Mouse (Mus musculus): Measurements from ENCODE around the gene Acot6. TPM values are rescaled to one million over a fixed set of nuclear protein-coding genes. Genes with fewer than 3 reads are reported as not detected.

The Acot6 gene
- polyA plus RNA-seq, 1 experiment = 5.2 TPM

DNA sequence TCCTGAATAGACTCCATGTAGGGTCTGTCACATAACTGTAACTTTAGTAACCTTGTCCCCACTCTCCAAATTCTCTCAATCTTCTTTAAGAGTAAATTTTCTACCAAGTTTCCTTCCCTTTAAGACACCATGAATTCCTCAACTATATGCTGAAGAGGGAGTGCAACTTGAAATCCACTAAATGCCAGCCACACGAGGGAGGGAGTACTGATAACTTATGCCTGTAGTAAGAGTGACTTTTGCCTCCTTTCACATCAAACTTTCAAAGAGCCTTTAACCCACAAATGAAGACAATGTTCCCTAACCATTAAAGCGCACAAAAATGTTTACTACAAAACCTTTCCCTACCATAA lies 1.0 kb downstream of the Acot6 start:
- DNase-seq (ENCODE audit: low spot score) = no peak

DNA sequence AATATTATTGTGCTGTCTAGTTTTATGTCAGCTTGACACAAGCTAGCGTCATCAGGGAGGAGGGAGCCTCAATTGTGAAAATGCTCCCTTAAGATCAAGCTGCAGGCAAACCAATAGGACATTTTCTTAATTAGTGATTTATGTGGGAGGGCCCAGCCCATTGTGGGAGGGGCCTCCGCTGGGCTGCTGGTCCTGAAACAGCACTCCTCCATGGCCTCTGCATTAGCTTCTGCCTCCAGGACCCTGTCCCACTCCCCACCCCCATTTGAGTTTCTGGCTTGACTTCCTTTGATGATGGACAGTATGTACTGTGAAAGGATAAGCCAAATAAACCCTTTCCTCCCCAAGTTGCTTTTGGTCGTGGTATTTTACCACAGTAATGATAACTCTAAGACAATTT lies 6.6 kb downstream of the Acot6 start:
- no peak for DNase-seq (ENCODE audit: low spot score)

DNA sequence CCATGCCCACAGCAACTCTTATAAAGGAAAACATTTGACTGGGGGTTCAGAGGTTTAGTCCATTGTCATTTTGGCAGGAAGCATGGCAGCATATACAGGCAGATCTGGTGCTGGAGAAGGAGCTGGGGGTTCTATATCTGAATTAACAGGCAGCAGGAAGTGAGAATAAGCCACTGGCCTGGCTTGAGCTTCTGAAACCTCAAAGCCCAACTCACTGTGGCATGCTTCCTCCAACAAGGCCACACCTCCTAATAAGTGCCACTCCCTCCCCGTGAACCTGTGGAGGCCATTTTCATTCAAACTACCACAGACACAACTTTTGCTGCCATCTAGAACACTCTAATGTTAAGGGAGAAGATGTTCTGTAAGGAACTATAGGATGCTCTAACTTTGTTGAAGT lies 7.2 kb downstream of the Acot6 start:
- DNase-seq (ENCODE audit: low spot score) = no peak

DNA sequence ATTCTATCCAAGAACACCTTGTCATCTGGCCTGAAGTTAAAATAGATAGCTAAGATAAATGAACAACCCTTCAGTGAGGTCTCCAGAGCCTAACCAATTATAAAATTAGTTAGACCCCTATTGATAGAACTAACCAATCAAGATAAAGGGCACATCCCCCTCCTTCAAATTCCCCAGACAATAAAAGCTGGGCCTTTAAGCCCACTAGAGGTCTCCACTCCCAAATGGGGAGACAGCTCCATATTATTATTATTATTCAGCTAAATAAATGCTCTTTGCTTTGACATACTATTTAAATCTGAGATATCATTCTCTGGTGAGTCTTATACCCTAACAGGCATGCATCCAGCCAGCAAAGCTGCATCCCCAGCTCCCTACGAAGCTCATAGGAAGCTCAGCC lies 9.5 kb downstream of the Acot6 start:
- no peak for DNase-seq (ENCODE audit: low spot score)

DNA sequence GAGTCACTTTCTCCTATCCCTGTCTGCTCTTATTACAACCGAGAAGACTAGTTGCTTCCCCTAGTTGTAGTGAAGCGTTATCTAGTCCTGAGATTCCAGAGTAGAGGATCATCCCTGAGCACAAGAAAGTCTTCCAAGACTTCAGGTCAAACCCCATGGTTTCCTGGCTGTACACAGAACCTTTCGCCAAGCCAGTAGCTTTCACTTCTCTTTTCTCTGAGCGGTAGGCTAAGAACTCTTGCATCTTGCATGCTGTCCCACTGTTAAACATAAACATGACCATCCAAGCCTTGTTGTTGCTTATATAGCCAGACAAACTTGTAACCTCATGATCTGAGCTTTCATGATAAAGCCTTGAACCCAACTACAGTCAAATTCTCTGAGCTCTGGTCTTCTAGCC lies 10.4 kb downstream of the Acot6 start:
- no peak for DNase-seq (ENCODE audit: low spot score)

DNA sequence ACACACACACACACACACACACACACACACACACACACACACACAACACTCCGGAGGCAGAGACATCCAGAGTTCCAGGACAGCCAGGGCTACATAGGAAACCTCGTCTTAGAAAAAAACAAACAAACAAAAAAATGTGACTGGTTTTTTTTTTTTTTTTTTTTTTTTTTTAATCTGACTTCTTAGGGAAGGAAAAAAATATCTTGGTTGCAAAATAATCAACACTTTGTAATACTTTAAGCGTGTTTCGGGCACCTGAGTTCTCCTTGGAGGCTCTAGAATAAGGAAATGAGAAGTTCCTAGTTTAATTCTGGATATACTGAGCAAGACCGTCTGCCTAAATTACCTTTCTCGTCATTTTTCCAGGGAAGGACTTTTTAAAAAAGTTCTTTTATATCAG lies 13.2 kb downstream of the Acot6 start:
- no peak for DNase-seq (ENCODE audit: low spot score)

DNA sequence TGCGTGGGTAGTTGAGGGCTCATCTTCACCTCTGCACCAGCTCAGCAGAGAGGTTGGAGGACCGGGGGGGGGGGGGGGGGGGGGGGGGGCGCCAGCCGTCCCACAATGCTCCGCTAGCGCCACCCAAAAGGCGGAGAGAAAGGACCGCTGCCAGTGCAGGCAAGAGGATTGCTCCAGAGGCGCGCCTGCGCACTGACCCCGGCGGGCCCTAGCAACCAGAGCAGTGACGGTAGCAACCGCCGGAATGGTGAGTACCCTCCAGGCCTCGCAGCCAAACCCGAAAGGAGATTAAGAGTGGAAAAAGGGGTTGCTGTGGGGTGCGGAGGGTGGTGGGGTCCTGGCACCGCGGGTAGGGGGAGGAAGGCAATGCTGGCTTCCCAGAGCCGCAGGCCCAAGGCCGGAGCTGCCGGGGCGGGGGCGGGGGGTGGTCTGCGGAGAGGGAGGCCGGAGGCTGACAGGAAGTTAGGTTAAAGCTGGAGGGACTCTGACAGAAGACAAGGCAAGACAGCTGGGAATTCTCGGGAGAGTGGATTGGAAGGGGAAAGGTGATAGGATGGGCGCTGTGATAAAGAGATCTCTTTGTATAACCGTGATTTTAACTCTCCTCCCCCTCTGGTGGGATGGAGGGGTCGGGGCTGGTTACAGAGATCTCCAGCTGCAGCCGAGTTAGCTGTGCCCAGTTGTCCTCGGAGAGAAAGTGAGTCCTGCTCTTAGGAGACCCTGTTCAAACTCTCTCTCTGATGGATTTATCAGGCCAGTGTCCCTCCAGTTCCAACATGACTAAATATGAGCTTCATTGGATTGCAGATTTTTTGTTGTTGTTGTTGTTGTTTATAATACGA lies 13.9 kb downstream of the Acot6 start, which contains the start of gene Dnal1:
Gene Dnal1 (plus strand): TSS at position 214 of the 842 bp plus-strand sequence.
- DNase-seq (ENCODE audit: low spot score) = peak; percentile 63

DNA sequence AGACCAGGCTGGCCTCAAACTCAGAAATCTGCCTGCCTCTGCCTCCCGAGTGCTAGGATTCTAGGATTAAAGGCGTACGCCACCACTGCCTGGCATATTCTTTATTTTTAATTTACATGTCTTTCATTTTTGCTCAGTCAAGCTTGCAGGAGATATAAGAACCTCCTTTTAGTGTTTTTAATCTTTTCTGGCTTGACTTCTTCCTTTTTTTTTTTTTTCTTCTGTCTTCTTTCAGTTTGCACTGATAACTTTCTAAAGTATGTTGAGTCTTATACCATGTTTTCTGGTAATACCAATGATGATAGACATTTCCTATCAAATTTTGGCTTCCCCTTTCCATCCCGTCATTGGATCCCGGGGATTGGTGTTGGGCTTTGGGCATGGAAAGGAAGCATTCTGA lies 19.1 kb downstream of the Acot6 start:
- no peak for DNase-seq (ENCODE audit: low spot score)

DNA sequence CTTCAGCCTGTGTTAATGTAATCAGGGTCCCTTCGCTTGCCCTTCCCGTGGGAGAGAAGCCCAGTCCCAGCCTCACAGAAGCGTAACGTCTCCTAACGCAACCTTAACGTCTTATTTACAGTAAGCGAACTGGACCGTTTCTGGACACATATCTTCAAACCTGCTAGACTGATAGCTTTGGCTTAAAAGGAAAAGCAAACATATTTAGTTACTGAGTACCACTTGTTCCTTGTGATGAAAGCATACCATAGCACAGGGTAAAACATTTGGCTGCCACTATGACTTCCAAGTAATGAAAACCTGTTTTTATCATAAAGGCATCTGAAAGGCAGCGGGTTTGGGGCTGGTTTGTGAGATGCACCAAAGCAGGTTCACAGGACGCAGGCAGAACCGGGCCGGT lies 25.4 kb downstream of the Acot6 start:
- no peak for DNase-seq (ENCODE audit: low spot score)

DNA sequence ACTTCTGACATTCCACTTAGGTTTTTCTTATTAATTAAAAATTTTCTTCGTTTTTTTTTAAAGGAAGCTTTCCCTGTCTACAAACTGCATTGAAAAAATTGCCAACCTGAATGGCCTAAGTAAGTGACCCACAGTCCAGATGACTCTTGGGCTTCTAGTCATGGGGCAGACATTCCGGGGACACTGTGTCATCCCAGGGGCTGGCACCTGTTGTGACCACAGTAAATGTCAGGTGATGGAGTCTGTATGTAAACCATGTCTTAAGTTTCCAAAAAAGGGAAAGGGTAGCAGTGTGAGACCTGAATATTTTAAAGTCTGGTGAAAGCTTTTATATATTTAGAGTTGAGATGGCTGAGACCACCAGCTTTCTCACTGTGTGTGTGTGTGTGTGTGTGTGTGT lies 26.4 kb downstream of the Acot6 start:
- no peak for DNase-seq (ENCODE audit: low spot score)

DNA sequence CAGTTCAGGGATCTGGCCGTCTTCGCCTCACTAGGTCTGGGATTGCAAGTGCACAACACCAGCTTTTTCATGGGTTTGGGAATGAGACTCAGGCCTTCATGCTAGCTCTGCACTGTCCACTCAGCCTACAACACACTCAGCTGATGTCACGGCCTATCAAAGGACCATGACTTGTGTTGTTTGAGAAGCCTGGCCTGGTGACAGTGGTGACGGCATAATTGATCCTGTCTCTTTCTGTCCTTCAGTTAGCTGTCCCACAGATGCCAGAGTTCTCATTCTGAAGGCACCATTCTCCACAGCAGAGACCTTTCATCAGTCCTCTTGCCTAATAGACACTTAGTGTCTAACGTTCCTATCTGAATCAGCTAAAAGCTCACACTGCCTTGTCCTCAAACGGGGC lies 28.1 kb downstream of the Acot6 start:
- no peak for DNase-seq (ENCODE audit: low spot score)

DNA sequence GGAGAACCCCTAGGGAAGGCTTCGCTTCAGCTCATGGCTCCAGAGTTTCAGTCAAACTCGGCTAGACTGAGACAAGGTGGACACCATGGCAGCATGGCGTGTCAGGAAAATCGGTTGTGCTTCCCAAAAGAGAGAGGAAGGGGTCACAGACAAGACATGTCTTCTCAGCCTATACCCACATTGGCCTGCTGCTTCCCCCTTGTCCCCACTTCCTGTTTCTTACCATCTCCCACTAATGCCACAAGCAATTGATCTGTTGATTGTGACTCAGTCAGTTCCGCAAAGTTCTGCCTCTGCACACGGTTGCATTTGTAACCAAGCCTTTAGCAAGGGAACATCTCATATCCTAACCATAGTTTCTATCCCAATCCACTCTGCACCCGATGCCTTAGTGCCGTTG lies 29.5 kb downstream of the Acot6 start:
- no peak for DNase-seq (ENCODE audit: low spot score)

DNA sequence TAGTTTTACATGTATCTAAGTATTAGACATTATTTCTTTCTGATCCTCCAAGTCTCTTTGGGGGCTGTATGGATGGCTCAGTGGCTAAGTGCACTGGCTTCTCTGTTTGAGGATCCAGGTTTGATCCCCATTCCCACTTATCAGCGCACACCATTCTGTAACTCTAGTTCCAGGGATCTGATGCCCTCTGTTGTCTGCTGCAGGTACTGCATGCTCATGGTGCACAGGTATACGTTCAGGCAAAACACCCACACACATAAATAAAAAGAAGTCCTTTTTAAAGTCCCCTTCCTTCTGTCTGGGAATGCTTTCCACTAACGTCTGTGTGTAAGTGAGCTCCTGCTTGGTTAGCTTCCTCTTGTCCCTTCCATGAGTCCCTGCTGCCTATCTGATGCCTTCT lies 31.8 kb downstream of the Acot6 start:
- DNase-seq (ENCODE audit: low spot score) = no peak

DNA sequence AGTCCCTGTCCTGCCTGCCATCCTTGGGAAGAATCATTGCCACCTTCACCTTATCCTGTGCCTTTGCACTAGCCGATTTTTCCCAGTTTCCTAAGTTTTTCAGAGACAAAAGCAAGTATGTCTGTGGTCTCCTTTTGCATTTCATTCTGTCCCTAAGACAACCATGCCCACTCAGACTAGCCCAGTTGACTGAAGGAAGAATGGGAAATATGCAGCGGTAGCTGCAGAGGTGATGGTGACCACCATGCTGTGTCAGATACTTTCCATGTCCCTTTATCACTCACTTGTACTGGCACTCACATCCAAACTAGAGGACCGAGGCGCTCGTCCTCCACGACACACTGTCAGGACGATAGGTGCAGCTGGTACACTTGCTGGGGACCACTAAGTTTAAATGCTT lies 36.7 kb downstream of the Acot6 start:
- DNase-seq (ENCODE audit: low spot score) = no peak

DNA sequence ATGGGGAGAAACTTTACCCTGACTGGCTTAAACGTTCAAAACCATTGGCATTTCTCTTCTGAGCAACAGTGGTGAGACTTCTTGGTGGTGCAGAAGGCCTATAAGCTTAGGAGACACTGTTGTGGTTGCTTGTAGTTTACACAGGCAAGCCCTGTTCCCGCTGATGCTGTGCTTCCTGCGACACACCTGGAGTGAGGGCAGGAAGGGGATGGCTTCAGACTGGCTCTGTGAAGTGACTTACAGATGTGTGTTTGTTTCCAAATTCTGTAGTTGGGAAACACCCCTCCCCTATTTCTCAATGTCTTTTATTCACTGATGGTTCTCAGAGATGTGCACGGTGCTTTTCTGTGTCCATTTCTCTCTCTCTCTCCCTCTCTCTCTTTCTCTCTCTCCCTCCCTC lies 39.7 kb downstream of the Acot6 start:
- DNase-seq (ENCODE audit: low spot score) = no peak

DNA sequence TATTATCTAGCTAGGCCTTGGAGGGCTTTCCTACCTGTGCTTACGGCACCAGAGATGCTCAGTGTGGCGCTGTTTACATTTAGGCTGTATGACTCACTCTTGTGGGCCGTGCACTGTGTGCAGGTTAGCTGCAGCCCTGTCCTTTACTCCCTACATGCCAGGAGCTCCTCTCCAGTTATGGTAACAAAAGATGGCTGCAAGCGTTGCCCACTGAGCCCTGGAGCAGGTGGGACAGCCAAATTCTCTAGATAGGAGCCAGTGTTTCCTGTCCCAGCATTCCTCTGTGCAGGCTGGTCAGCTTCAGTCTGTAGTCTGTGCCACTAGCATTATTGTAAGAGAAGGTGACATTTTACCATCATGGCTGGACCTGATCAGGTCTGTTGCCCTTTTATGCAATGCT lies 40.8 kb downstream of the Acot6 start:
- no peak for DNase-seq (ENCODE audit: low spot score)

DNA sequence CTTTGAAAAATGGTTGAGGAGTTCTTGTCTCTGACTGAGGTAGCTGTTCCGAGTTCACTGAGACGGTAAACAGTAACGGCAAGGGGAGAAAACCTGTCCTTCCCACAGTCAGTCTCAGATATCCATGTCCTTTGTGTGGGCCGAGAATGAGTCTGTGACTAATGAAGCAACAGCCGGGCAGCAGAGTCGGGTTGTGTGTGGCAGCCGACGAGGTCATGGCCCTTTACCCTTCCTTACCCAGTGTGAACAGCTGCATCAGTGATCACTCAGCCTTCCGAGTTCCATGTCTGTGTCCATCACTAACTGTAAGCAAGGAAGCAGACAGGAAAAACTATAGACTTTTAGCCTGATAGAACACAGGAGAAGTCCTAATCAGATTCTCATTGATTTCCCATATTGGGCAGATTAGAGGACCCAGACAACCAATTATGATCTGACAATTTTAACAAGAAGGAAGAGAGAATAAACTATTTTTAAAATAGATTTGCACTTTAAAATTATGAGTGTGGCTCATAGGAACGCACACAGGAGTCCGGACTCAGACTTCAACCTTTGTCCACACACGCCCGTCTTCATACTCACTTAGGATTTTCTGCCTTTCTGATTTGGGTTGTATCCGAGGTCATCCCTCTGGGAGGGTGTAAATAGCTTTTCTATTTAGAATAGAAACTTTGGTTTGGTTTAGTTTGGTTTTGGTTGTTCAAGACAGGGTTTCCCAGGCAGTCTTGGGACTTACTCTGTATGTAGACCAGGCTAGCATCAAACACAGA lies 42.0 kb downstream of the Acot6 start:
- no peak for DNase-seq (ENCODE audit: low spot score)

DNA sequence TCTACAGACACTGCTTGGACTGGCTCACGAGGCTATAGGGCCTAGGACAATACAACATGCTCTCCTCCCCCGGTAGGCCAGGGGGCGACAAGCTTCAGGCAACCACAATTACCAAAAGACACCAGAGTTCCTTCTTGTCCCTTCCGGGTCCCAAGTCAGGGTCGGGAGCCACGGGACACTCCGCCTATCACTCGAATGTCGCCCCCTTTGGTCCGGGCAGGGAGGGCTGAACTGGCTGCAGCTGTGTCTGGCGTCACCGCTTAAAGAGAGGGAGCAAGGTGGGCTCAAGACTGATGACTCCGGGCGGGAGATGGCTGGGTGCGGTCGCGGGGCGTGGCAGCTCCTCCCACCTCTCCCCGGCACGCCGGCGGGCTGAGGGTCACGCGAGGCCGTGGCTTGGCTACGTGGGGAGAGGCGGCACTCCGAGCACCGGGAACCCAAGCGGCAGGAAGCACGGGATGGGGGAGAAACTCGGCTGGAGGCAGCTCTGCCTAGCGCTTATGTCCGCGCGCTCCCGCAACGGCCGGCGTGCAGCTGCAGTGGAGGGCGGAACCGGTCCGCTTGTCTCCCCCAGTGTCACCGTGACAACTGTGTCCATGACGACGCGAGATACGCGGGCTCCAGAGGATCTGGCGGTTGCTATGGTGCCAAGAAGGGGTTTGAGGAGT lies 47.6 kb downstream of the Acot6 start, which contains the start of gene Pnma1:
Gene Pnma1 (minus strand): TSS at position 536 of the 668 bp plus-strand sequence.
- no peak for DNase-seq (ENCODE audit: low spot score)

DNA sequence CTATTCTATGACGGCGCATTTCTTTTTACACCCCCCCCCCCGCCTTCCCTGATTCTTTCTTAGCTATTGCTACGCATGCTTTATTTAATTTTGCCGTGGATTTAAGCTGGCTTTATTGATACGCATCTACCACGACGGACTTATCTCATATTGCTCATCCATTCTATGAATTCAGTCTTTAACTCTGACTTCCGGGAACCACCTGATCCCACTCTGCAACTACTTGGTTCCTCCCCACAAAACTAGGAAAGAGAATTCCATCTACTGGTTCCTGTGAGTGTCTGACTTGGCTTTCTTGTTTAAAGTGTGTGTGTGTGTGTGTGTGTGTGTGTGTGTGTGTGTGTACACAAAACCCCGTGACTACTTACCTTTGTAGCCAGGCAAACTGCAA lies 48.2 kb downstream of the Acot6 start:
- no peak for DNase-seq (ENCODE audit: low spot score)

DNA sequence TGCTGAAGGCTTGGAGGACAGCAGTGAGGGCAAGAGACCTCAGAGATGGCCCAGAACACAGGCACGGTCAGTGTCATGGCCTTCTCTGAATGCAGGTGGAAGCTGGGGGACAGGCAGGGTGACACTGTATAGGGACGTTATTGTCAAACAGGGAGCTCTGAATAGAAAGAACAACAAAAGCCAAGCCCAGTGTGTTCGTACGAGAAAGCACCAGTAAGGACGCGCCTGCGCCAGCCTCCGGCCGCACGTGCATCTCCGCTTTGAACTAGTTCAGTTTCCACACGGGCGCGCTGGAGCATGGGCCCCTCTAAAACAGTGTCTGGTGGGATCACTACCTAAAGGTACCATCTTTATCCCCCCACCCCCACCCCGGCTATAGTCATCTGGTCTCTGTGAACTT lies 49.5 kb downstream of the Acot6 start:
- DNase-seq (ENCODE audit: low spot score) = no peak

DNA sequence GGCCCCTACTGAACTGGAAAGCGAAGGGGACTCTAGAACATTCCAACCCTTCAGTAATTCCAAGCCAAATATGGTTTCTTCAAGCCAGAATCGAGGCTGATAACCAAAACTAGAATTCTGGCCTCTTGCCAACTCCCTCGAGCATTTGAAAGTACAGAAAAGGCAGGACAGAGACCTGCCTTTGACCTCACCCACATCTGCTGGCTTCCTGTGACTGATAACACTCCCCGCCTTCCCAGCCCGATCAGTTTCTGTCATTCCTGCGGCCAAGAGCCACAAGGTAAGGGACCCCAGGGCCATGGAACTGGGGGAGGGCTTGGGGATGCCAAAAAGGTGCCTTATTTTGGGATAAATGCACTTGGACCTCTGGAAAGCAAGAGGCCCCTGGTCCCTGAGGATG lies 50.5 kb downstream of the Acot6 start:
- no peak for DNase-seq (ENCODE audit: low spot score)

DNA sequence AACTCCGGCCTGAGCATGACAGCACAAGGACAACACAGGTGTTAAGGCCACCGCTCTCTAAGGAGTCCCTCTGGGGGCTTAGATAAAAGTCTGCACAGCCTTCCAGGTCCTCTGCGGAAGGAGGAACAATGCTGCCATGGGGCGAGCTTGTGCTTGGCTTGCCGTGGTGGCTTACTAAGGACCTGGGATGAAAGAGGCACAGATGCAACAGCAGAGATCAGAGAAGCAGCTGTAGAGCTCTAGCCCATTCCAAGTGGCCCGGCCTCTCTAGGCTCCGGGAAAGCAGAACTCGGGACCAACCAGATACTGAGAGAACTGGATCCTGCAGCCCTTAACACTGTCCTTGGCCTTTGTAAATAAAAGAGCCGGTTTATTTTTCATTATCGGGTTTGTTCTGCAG lies 51.5 kb downstream of the Acot6 start:
- no peak for DNase-seq (ENCODE audit: low spot score)

Measured in urinary bladder, adult 2 months (tissue).